Comparison of ENCODE assay signal across 8 mouse cellular contexts in genomic region chr16:25039904-25040303, GRCm38 (mm10).
DNase-seq lines count a peak whose midpoint lies in the region; ATAC-seq lines count a peak whose summit lies in the region.
"Had no signal": no experiment of that assay in that cellular context is flagged by ENCODE, and none has a peak within 500 bp of the region (broad histone marks: within the 10 kb centered on the region; RNA-seq: fewer than 3 reads in every experiment).

No protein-coding gene starts in this region.

- H3K27me3 ChIP-seq in forebrain, embryonic 16.5 days (replicated peaks; ENCODE audit: control insufficient read depth, insufficient read depth, low read length) = no peaks in the 10 kb centered on the region

- 36% methylated on average over 10 of the region's 10 CpGs for WGBS in forebrain, embryonic 16.5 days

- peak; percentile 94 for ATAC-seq in forebrain, embryonic 16.5 days

- H3K36me3 ChIP-seq in forebrain, embryonic 16.5 days (ENCODE audit: control insufficient read depth, insufficient read depth) = no peaks in the 10 kb centered on the region

- H3K4me1 ChIP-seq in forebrain, embryonic 16.5 days (replicated peaks; ENCODE audit: control insufficient read depth, insufficient read depth, low read length) = peaks cover 10% of the 10 kb centered on the region; the same call in 1 of the 2 replicates

- H3K4me3 ChIP-seq in forebrain, embryonic 16.5 days (replicated peaks; ENCODE audit: low read length) = no peak overlapping the region

- H3K27ac ChIP-seq in forebrain, embryonic 16.5 days (ENCODE audit: low read length) = peak overlapping the region; percentile 66

- no peak overlapping the region for H3K9ac ChIP-seq in forebrain, embryonic 16.5 days (replicated peaks; ENCODE audit: low read depth, low read length)

- H3K4me2 ChIP-seq in forebrain, embryonic 16.5 days (ENCODE audit: low read length) = no peak overlapping the region

- peak; percentile 33 for DNase-seq in kidney, postnatal 10 days
- DNase-seq in kidney, adult 18-20 months = no peak
- peak; percentile 81 for DNase-seq in brain, adult 2 months (ENCODE audit: low read depth, low spot score)
- peak; percentile 26 to 61 for DNase-seq in lung, postnatal 4 days
- DNase-seq in thymus, postnatal 14 days = no peak
- no peak for DNase-seq in urinary bladder, postnatal 4 days (ENCODE audit: low spot score in 2 of 2)
- DNase-seq: cerebellum, adult 18-20 months had no signal

- no peaks in the 10 kb centered on the region; the same call in 1 of the 2 replicates for H3K9me3 ChIP-seq in forebrain, embryonic 16.5 days (ENCODE audit: control insufficient read depth, low read length)

Comparison
In these comparisons a context has a peak if more than half of its experiments do, and no peak if none do; other contexts are left out.
1. DNase-seq: peak in kidney, postnatal 10 days (single experiment), brain, adult 2 months (single experiment) and lung, postnatal 4 days (2 of 2); none in kidney, adult 18-20 months (single experiment), thymus, postnatal 14 days (single experiment) and urinary bladder, postnatal 4 days (0 of 2).